Mouse (Mus musculus) left cerebral cortex, adult 2 months (tissue): ENCODE results near the gene Bbc3. TPM values are rescaled to one million over a fixed set of nuclear protein-coding genes. Genes with fewer than 3 reads are reported as not detected.

Experiments
- DNase-seq, 2 experiments: peaks; one replicate each; pipeline ENCODE4 v3.0.0; 2021 to 2022; ENCODE audit warnings: low spot score in 2 of 2, mixed read lengths in 1 of 2; ENCODE audit errors: extremely low spot score in 1 of 2
- H3K27ac ChIP-seq: fragments of 200-600 bp; 2 replicates; pipeline ENCODE4 v1.8.1; 2022
- H3K4me3 ChIP-seq: fragments of 200-600 bp; 2 replicates; pipeline ENCODE4 v1.8.1; 2022
- CTCF ChIP-seq: fragments of 200-600 bp; IDR thresholded peaks from 2 replicates; pipeline ENCODE4 v1.8.1; 2022; ENCODE audit warnings: antibody characterized with exemption, mild to moderate bottlenecking, moderate library complexity
- intact Hi-C: fragments of 180-260 bp; cut with DNase I; formaldehyde crosslinking; loops from one replicate; pipeline ENCODE4 v1.15.1; 2025
- total RNA-seq, 2 experiments: library from RNA; stranded (reverse); gene quantifications; 2 replicates each; pipeline ENCODE4 v1.2.3; 2021

Gene Bbc3
- total RNA-seq, 2 experiments from 2014 or later = 9.1 to 9.7 TPM

GRCm38 (mm10) chr7:16366669-16367068 is 58.5 kb downstream of the Bbc3 start:
- no peak overlapping the region for H3K4me3 ChIP-seq
- DNase-seq = no peak
- no peak for TF ChIP-seq CTCF
- intact Hi-C loops = no loop called here
- H3K27ac ChIP-seq = no peak overlapping the region

Other genes starting within 250 kb of the Bbc3 start
- under 1 TPM; 0.77 to 0.97 TPM for gene Zfp541, start 246.6 kb upstream of the Bbc3 start, total RNA-seq
- 100 to 1,000 TPM; 269 to 280 TPM for gene Napa, start 209.9 kb upstream of the Bbc3 start, total RNA-seq
- 10 to 100 TPM; 42.9 to 46.3 TPM for gene Kptn, start 188.5 kb upstream of the Bbc3 start, total RNA-seq
- 100 to 1,000 TPM; 226 TPM for gene Slc8a2, start 178.6 kb upstream of the Bbc3 start, total RNA-seq
- gene Meis3, start 133.3 kb upstream of the Bbc3 start, total RNA-seq = 10 to 100 TPM; 39.8 to 42.6 TPM
- gene Dhx34, start 86.4 kb upstream of the Bbc3 start, total RNA-seq = 10 to 100 TPM; 12.7 to 12.8 TPM
- under 1 TPM; 0.42 to 0.54 TPM for gene C5ar2, start 64.2 kb upstream of the Bbc3 start, total RNA-seq
- 1 to 10 TPM; 1.3 to 1.7 TPM for gene C5ar1, start 48.9 kb upstream of the Bbc3 start, total RNA-seq
- 10 to 100 TPM; 36.7 to 41.3 TPM for gene Inafm1, start 34.8 kb upstream of the Bbc3 start, total RNA-seq
- 10 to 100 TPM; 94.3 to 95.1 TPM for gene Ccdc9, start 21.6 kb upstream of the Bbc3 start, total RNA-seq
- 100 to 1,000 TPM; 100 to 105 TPM for gene Sae1, start 79.4 kb downstream of the Bbc3 start, total RNA-seq
- gene Zc3h4, start 92.5 kb downstream of the Bbc3 start, total RNA-seq = 10 to 100 TPM; 58.3 to 58.7 TPM
- 10 to 100 TPM; 68.0 to 69.0 TPM for gene Tmem160, start 144.4 kb downstream of the Bbc3 start, total RNA-seq
- 10 to 100 TPM; 10.2 to 11.5 TPM for gene Npas1, start 169.3 kb downstream of the Bbc3 start, total RNA-seq